Mouse (Mus musculus): ENCODE results near the gene Lamtor5. TPM values are rescaled to one million over a fixed set of nuclear protein-coding genes. Genes with fewer than 3 reads are reported as not detected.

Lamtor5 gene
- polyA plus RNA-seq (2015; fragmentation: Nextera tagmentation; extraction: Ambion mirVana): 220 and 227 TPM in 2 replicates

- Histone ChIP-seq H3K27ac (replicated peaks) (no peak within 1 kb of the TSS), H3K9me3 (no peaks in the 10 kb centered on the region), H3K27me3 (0 out of 2 replicates have a peak, but pooled peaks cover 8% of the 10 kb centered on the region), H3K4me2 (peak within 1 kb of the TSS; percentile 69), H3K9ac (peak within 1 kb of the TSS; percentile 87), H3K4me3 (peak within 1 kb of the TSS; percentile 90), H3K4me1 (replicated peaks) (peaks cover 16% of the 10 kb centered on the region), H3K36me3 (peaks cover 15% of the 10 kb centered on the region)
- WGBS: 3% methylated on average over 43 of the region's 43 CpGs
- peak; percentile 89 for ATAC-seq (ENCODE audit: low read depth)
Measured at GRCm38 (mm10) chr3:107278479-107279269, at the start of gene Lamtor5. TSS of gene Lamtor5 (plus strand) at chr3:107278858.

- Histone ChIP-seq H3K27ac (replicated peaks) (no peak overlapping the region), H3K9ac (no peak overlapping the region), H3K4me2 (no peak overlapping the region), H3K4me1 (replicated peaks) (no peaks in the 10 kb centered on the region), H3K4me3 (no peak overlapping the region), H3K9me3 (peaks cover 2% of the 10 kb centered on the region; the same call in 1 of the 2 replicates), H3K27me3 (peaks cover 14% of the 10 kb centered on the region), H3K36me3 (no peaks in the 10 kb centered on the region)
- ATAC-seq (ENCODE audit: low read depth): no peak
- 80% methylated on average over 5 of the region's 5 CpGs for WGBS
Measured at GRCm38 (mm10) chr3:107229221-107229620, 49.4 kb upstream of the Lamtor5 start.

GRCm38 (mm10) chr3:107229822-107230221 lies 48.8 kb upstream of the Lamtor5 start:
- Histone ChIP-seq H3K4me3 (no peak overlapping the region), H3K27me3 (peaks cover 14% of the 10 kb centered on the region), H3K4me2 (no peak overlapping the region), H3K9ac (no peak overlapping the region), H3K4me1 (replicated peaks) (no peaks in the 10 kb centered on the region), H3K36me3 (no peaks in the 10 kb centered on the region), H3K9me3 (no peaks in the 10 kb centered on the region), H3K27ac (replicated peaks) (no peak overlapping the region)
- no peak for ATAC-seq (ENCODE audit: low read depth)
- 79% methylated on average over 5 of the region's 5 CpGs for WGBS

GRCm38 (mm10) chr3:107230527-107230926 lies 48.1 kb upstream of the Lamtor5 start, which contains the start of gene A630076J17Rik:
TSS of gene A630076J17Rik (plus strand) at chr3:107230614.
- H3K36me3 ChIP-seq: no peaks in the 10 kb centered on the region
- H3K27ac ChIP-seq (replicated peaks): no peak within 1 kb of the TSS
- H3K9ac ChIP-seq: 0 out of 2 replicates have a peak within 1 kb of the TSS, but pooled peaks have one; percentile 23
- WGBS: 50% methylated on average over 1 of the region's 1 CpGs
- no peaks in the 10 kb centered on the region for H3K9me3 ChIP-seq
- no peak within 1 kb of the TSS for H3K4me3 ChIP-seq
- H3K27me3 ChIP-seq: peaks cover 14% of the 10 kb centered on the region
- no peaks in the 10 kb centered on the region for H3K4me1 ChIP-seq (replicated peaks)
- H3K4me2 ChIP-seq: no peak within 1 kb of the TSS
- ATAC-seq (ENCODE audit: low read depth): no peak

- Histone ChIP-seq H3K4me2 (no peak overlapping the region), H3K27me3 (peaks cover 14% of the 10 kb centered on the region), H3K4me1 (replicated peaks) (no peaks in the 10 kb centered on the region), H3K9ac (0 out of 2 replicates have a peak overlapping the region, but pooled peaks have one; percentile 23), H3K27ac (replicated peaks) (no peak overlapping the region), H3K36me3 (no peaks in the 10 kb centered on the region), H3K4me3 (no peak overlapping the region), H3K9me3 (no peaks in the 10 kb centered on the region)
- ATAC-seq (ENCODE audit: low read depth): no peak
- 59% methylated on average over 4 of the region's 4 CpGs for WGBS
Measured at GRCm38 (mm10) chr3:107231202-107231601, 47.5 kb upstream of the Lamtor5 start.

- Histone ChIP-seq H3K9ac (peak overlapping the region; percentile 38; the same call in 1 of the 2 replicates), H3K27ac (replicated peaks) (no peak overlapping the region), H3K4me1 (replicated peaks) (no peaks in the 10 kb centered on the region), H3K27me3 (peaks cover 14% of the 10 kb centered on the region), H3K36me3 (no peaks in the 10 kb centered on the region), H3K4me3 (no peak overlapping the region), H3K9me3 (no peaks in the 10 kb centered on the region), H3K4me2 (no peak overlapping the region)
- WGBS: 9% methylated on average over 11 of the region's 11 CpGs
- ATAC-seq (ENCODE audit: low read depth): peak; percentile 29; the same call in 1 of the 2 replicates
Measured at GRCm38 (mm10) chr3:107233351-107233813, 45.3 kb upstream of the Lamtor5 start.

- H3K4me1 ChIP-seq (replicated peaks): no peaks in the 10 kb centered on the region
- H3K9ac ChIP-seq: no peak overlapping the region
- H3K4me3 ChIP-seq: no peak overlapping the region
- no peak overlapping the region for H3K27ac ChIP-seq (replicated peaks)
- 29% methylated on average over 2 of the region's 2 CpGs for WGBS
- H3K36me3 ChIP-seq: no peaks in the 10 kb centered on the region
- no peaks in the 10 kb centered on the region for H3K9me3 ChIP-seq
- no peak overlapping the region for H3K4me2 ChIP-seq
- peaks cover 14% of the 10 kb centered on the region for H3K27me3 ChIP-seq
- ATAC-seq (ENCODE audit: low read depth): peak; percentile 44
Measured at GRCm38 (mm10) chr3:107233945-107234344, 44.7 kb upstream of the Lamtor5 start.

GRCm38 (mm10) chr3:107238051-107238450 lies 40.6 kb upstream of the Lamtor5 start:
- H3K27ac ChIP-seq (replicated peaks): no peak overlapping the region
- no peak overlapping the region for H3K4me2 ChIP-seq
- H3K9ac ChIP-seq: no peak overlapping the region
- 31% methylated on average over 2 of the region's 2 CpGs for WGBS
- peaks cover 3% of the 10 kb centered on the region; the same call in 1 of the 2 replicates for H3K27me3 ChIP-seq
- H3K4me3 ChIP-seq: no peak overlapping the region
- H3K9me3 ChIP-seq: no peaks in the 10 kb centered on the region
- ATAC-seq (ENCODE audit: low read depth): no peak
- no peaks in the 10 kb centered on the region for H3K36me3 ChIP-seq
- H3K4me1 ChIP-seq (replicated peaks): peaks cover 6% of the 10 kb centered on the region; the same call in 1 of the 2 replicates

- H3K27me3 ChIP-seq: no peaks in the 10 kb centered on the region; the same call in 1 of the 2 replicates
- H3K27ac ChIP-seq (replicated peaks): no peak overlapping the region
- 85% methylated on average over 8 of the region's 8 CpGs for WGBS
- H3K4me2 ChIP-seq: no peak overlapping the region
- ATAC-seq (ENCODE audit: low read depth): no peak
- no peaks in the 10 kb centered on the region for H3K36me3 ChIP-seq
- peaks cover 6% of the 10 kb centered on the region; the same call in 1 of the 2 replicates for H3K4me1 ChIP-seq (replicated peaks)
- no peak overlapping the region for H3K4me3 ChIP-seq
- H3K9me3 ChIP-seq: no peaks in the 10 kb centered on the region
- no peak overlapping the region for H3K9ac ChIP-seq
Measured at GRCm38 (mm10) chr3:107238471-107238980, 40.1 kb upstream of the Lamtor5 start.

GRCm38 (mm10) chr3:107239607-107240006 lies 39.1 kb upstream of the Lamtor5 start, which contains the start of gene Prok1:
TSS of gene Prok1 (minus strand) at chr3:107239707.
- no peak within 1 kb of the TSS for H3K27ac ChIP-seq (replicated peaks)
- peaks cover 5% of the 10 kb centered on the region; the same call in 1 of the 2 replicates for H3K27me3 ChIP-seq
- ATAC-seq (ENCODE audit: low read depth): no peak
- peaks cover 6% of the 10 kb centered on the region; the same call in 1 of the 2 replicates for H3K4me1 ChIP-seq (replicated peaks)
- 87% methylated on average over 9 of the region's 9 CpGs for WGBS
- H3K9ac ChIP-seq: no peak within 1 kb of the TSS
- no peaks in the 10 kb centered on the region for H3K36me3 ChIP-seq
- no peak within 1 kb of the TSS for H3K4me2 ChIP-seq
- H3K4me3 ChIP-seq: no peak within 1 kb of the TSS
- H3K9me3 ChIP-seq: no peaks in the 10 kb centered on the region

GRCm38 (mm10) chr3:107241389-107242094 lies 37.1 kb upstream of the Lamtor5 start:
- Histone ChIP-seq H3K4me3 (no peak overlapping the region), H3K4me2 (no peak overlapping the region), H3K36me3 (no peaks in the 10 kb centered on the region), H3K9ac (no peak overlapping the region), H3K27ac (replicated peaks) (no peak overlapping the region), H3K27me3 (0 out of 2 replicates have a peak, but pooled peaks cover 5% of the 10 kb centered on the region), H3K9me3 (no peaks in the 10 kb centered on the region), H3K4me1 (replicated peaks) (peaks cover 6% of the 10 kb centered on the region; the same call in 1 of the 2 replicates)
- WGBS: 38% methylated on average over 14 of the region's 14 CpGs
- no peak for ATAC-seq (ENCODE audit: low read depth)

Measured in neural tube, embryonic 13.5 days (tissue).